Mouse (Mus musculus): ENCODE results near the gene Mrtfa. TPM values are rescaled to one million over a fixed set of nuclear protein-coding genes. Genes with fewer than 3 reads are reported as not detected.
A peak's percentile ranks its signal among the peaks of the same experiment; 100 is the strongest.

Mrtfa gene
- polyA plus RNA-seq, 1 experiment, result 80.0 TPM

DNA sequence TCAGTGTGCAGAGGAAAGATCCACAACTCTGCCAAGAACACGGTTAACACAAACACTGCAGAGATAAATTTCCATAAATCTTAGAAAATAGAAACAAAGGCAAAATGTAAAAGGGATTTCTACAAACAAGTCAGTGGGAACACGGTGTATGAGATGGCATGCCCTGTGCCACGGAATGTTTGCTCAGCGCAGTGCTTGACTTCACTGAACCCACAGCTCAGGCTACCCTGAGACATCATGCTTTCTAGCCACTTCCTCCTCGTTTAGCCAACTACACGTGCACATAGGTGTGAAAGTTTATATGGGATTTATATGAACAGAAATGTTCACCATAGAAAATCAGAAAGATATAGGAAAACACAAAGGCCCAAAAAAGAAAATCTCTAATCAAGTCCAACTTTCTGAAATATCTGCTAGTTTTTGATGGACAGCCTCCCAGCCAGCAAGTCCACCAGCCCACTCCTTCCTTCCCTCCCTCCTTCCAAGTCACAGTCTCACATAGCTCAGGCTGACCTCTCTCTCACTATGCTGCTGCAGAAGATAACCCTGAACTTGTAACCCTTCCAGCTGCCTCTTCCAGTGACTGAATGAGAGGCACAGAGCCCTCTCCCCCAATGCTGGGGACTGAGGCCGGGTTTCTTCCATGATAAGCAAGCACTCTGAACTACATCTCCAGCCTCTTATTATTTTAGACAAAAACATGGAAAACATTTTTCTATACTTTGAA, 94.1 kb downstream of the Mrtfa start:
- H3K4me3 ChIP-seq (ENCODE audit: extremely low read depth, insufficient read depth, insufficient read length), result no peak overlapping the region
- H3K4me1 ChIP-seq (ENCODE audit: control insufficient read depth, insufficient read depth, insufficient read length), result peaks cover 7% of the 10 kb centered on the region; the same call in 1 of the 2 replicates
- H3K36me3 ChIP-seq (ENCODE audit: control insufficient read depth, insufficient read depth, low read length), result no peaks in the 10 kb centered on the region
- WGBS, result 50% methylated on average over 7 of the region's 7 CpGs
- TF ChIP-seq CTCF (IDR thresholded peaks at IDR 0.05; ENCODE audit: extremely low read depth, insufficient read depth, insufficient read length, insufficient replicate concordance) (no peak), POLR2A (IDR thresholded peaks at IDR 0.05; ENCODE audit: low read depth, low read length) (no peak)
- H3K27ac ChIP-seq (ENCODE audit: insufficient read depth, low read length), result peak overlapping the region; percentile 39
- DNase-seq (ENCODE audit: low read depth in 1 of 2, low spot score in 2 of 2), result no peak
- H3K27me3 ChIP-seq (ENCODE audit: control insufficient read depth, insufficient read depth, low read length), result no peaks in the 10 kb centered on the region

DNA sequence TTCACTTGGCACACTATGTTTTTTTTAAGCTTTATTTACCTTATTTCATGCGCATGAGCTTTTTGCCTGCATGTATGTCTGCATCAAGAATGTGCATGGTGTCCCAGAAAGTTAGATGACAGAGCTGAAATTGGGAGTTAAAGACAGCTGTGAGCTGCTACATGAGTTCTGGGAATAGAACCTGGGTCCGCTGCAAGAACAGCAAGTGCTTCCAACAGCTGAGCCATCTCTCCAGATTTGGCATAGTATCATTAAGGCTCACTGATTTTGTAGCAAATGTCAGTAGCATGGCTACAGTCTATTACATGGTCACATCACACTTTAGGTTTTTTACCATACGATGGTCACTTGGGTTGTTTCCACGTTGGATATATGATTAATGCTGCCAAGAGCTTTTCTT, 97.5 kb downstream of the Mrtfa start:
- Histone ChIP-seq H3K4me1 (ENCODE audit: control insufficient read depth, insufficient read depth, insufficient read length) (peaks cover 2% of the 10 kb centered on the region; the same call in 1 of the 2 replicates), H3K36me3 (ENCODE audit: control insufficient read depth, insufficient read depth, low read length) (no peaks in the 10 kb centered on the region), H3K27ac (ENCODE audit: insufficient read depth, low read length) (no peak overlapping the region), H3K27me3 (ENCODE audit: control insufficient read depth, insufficient read depth, low read length) (no peaks in the 10 kb centered on the region), H3K4me3 (ENCODE audit: extremely low read depth, insufficient read depth, insufficient read length) (no peak overlapping the region)
- DNase-seq (ENCODE audit: low read depth in 1 of 2, low spot score in 2 of 2), result no peak
- no peak for TF ChIP-seq POLR2A (IDR thresholded peaks at IDR 0.05; ENCODE audit: low read depth, low read length)
- no peak for TF ChIP-seq CTCF (IDR thresholded peaks at IDR 0.05; ENCODE audit: extremely low read depth, insufficient read depth, insufficient read length, insufficient replicate concordance)
- 93% methylated on average over 4 of the region's 4 CpGs for WGBS

DNA sequence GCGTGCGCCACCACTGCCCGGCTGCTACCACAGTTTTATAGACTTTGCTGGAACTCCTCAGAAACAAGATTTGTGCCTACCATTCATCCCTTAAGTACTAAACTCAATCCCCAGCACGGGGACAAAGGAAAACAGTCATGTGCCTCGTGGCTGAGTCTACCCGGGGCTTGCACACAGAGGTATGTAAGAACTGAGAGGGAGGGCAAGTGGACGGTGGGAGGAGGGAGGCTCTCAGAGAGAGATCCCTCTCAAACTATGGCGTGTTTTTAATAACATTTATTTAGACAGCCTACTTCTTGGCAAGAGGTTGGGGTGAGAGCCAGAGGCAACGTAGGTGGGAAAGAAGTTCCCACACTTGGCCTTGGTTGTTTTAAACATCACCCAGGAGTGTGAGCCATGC, 98.8 kb downstream of the Mrtfa start:
- Histone ChIP-seq H3K27ac (ENCODE audit: insufficient read depth, low read length) (no peak overlapping the region), H3K27me3 (ENCODE audit: control insufficient read depth, insufficient read depth, low read length) (no peaks in the 10 kb centered on the region), H3K4me1 (ENCODE audit: control insufficient read depth, insufficient read depth, insufficient read length) (peaks cover 2% of the 10 kb centered on the region; the same call in 1 of the 2 replicates), H3K4me3 (ENCODE audit: extremely low read depth, insufficient read depth, insufficient read length) (no peak overlapping the region), H3K36me3 (ENCODE audit: control insufficient read depth, insufficient read depth, low read length) (no peaks in the 10 kb centered on the region)
- 83% methylated on average over 9 of the region's 9 CpGs for WGBS
- TF ChIP-seq CTCF (IDR thresholded peaks at IDR 0.05; ENCODE audit: extremely low read depth, insufficient read depth, insufficient read length, insufficient replicate concordance) (no peak), POLR2A (IDR thresholded peaks at IDR 0.05; ENCODE audit: low read depth, low read length) (no peak)
- no peak for DNase-seq (ENCODE audit: low read depth in 1 of 2, low spot score in 2 of 2)

DNA sequence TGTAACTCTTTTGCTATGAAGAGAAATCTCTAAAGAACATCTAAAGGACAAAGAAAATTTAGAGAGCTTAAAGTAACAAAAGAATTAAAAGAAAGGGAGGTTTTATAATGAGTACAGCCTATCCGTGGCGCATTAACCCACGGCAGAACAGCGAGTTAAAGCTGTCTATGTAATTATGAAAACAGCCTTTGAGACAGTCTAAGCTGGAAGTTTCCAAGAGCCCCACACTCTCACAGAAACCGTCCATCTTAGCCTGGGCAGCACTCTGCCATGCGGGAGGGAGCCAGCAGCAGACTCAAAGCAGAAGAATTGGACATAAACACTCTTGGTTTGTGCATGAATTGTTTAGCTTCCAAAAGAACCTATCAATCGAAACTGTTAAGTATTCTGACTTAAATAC, 103.0 kb downstream of the Mrtfa start:
- TF ChIP-seq CTCF (IDR thresholded peaks at IDR 0.05; ENCODE audit: extremely low read depth, insufficient read depth, insufficient read length, insufficient replicate concordance) (no peak), POLR2A (IDR thresholded peaks at IDR 0.05; ENCODE audit: low read depth, low read length) (no peak)
- no peak for DNase-seq (ENCODE audit: low read depth in 1 of 2, low spot score in 2 of 2)
- Histone ChIP-seq H3K27me3 (ENCODE audit: control insufficient read depth, insufficient read depth, low read length) (no peaks in the 10 kb centered on the region), H3K4me3 (ENCODE audit: extremely low read depth, insufficient read depth, insufficient read length) (no peak overlapping the region), H3K4me1 (ENCODE audit: control insufficient read depth, insufficient read depth, insufficient read length) (no peaks in the 10 kb centered on the region; the same call in 1 of the 2 replicates), H3K27ac (ENCODE audit: insufficient read depth, low read length) (no peak overlapping the region), H3K36me3 (ENCODE audit: control insufficient read depth, insufficient read depth, low read length) (no peaks in the 10 kb centered on the region)
- 85% methylated on average over 7 of the region's 7 CpGs for WGBS

DNA sequence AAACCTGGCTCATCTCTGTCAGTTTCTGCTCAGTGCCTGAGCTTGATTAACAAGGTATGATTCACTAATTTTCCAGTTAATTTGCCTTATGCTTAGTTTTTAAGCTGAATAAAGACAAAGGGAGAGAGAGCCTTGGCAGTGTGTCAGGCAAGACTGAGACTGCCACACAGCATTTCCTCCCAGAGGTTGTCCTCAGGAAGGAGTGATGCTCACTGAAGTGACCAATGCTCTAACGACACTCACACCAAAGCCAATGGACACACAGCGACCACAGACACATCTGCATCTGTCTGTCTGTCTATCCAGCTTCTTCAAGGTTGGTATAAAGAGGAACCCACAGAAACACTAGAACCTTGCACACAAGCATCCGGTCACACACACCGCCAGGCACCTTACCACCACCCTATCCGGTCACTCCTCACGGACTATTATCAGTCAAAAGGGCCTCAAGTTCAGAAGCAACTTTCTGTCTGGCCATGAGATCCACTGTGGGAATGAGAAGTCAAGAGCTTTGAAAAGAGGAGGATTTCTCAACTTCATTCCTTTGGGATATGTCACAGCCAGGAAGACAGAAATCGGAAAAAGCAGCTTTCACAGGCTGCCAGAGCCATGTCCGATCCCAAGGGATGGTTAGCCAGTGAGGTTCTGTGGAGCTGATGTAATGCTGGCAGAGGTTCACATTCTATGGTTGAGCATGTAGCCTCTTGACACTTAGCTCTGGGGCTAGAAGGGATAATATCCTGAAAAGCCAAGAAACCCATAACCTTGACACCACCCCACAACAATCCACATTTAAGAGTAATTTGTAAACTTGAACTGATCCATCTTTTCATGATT, 103.7 kb downstream of the Mrtfa start:
- no peaks in the 10 kb centered on the region; the same call in 1 of the 2 replicates for H3K4me1 ChIP-seq (ENCODE audit: control insufficient read depth, insufficient read depth, insufficient read length)
- no peak overlapping the region for H3K4me3 ChIP-seq (ENCODE audit: extremely low read depth, insufficient read depth, insufficient read length)
- no peaks in the 10 kb centered on the region for H3K36me3 ChIP-seq (ENCODE audit: control insufficient read depth, insufficient read depth, low read length)
- WGBS, result 86% methylated on average over 8 of the region's 8 CpGs
- no peak for DNase-seq (ENCODE audit: low read depth in 1 of 2, low spot score in 2 of 2)
- H3K27me3 ChIP-seq (ENCODE audit: control insufficient read depth, insufficient read depth, low read length), result no peaks in the 10 kb centered on the region
- no peak for TF ChIP-seq CTCF (IDR thresholded peaks at IDR 0.05; ENCODE audit: extremely low read depth, insufficient read depth, insufficient read length, insufficient replicate concordance)
- H3K27ac ChIP-seq (ENCODE audit: insufficient read depth, low read length), result peak overlapping the region; percentile 45; the same call in 1 of the 2 replicates

DNA sequence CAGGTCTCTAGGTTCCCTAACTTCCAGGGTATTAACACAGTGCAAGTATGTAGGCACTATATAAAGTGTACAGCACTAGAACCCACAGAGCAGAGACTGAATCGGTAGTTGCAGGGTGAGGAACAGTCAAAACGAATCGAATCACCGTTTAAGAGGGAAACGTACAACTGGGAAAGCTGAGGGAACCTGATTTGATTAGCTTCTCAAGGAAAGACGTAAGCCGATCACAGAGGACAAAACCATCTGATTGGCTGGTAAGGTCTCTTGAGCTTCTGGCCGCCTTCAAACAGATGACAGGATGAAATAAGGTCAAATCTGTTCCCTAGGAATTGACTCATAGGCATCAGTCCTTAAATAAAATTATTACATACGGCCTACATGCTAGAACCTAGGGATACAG, 106.7 kb downstream of the Mrtfa start:
- no peaks in the 10 kb centered on the region; the same call in 1 of the 2 replicates for H3K36me3 ChIP-seq (ENCODE audit: control insufficient read depth, insufficient read depth, low read length)
- DNase-seq (ENCODE audit: low read depth in 1 of 2, low spot score in 2 of 2), result no peak
- no peak for TF ChIP-seq POLR2A (IDR thresholded peaks at IDR 0.05; ENCODE audit: low read depth, low read length)
- no peak for TF ChIP-seq CTCF (IDR thresholded peaks at IDR 0.05; ENCODE audit: extremely low read depth, insufficient read depth, insufficient read length, insufficient replicate concordance)
- H3K4me3 ChIP-seq (ENCODE audit: extremely low read depth, insufficient read depth, insufficient read length), result no peak overlapping the region
- no peak overlapping the region for H3K27ac ChIP-seq (ENCODE audit: insufficient read depth, low read length)
- H3K27me3 ChIP-seq (ENCODE audit: control insufficient read depth, insufficient read depth, low read length), result no peaks in the 10 kb centered on the region
- H3K4me1 ChIP-seq (ENCODE audit: control insufficient read depth, insufficient read depth, insufficient read length), result peaks cover 6% of the 10 kb centered on the region; the same call in 1 of the 2 replicates
- 75% methylated on average over 9 of the region's 9 CpGs for WGBS
